Mouse (Mus musculus) heart, postnatal 0 days (tissue): ENCODE results near the gene Kir3dl1.
"Not testable (repeated sequence)": the region's sequence is repeated elsewhere in the genome, so short reads cannot be mapped to it uniquely, and the experiment has no call there.

Experiments
- CTCF ChIP-seq: IDR thresholded peaks from 2 replicates; pipeline ENCODE4 v1.5.1; 2016; ENCODE audit warnings: antibody characterized with exemption, control low read depth, low read depth
- EP300 ChIP-seq: IDR thresholded peaks from 2 replicates; pipeline ENCODE4 v1.6.1; 2016; ENCODE audit warnings: antibody characterized with exemption, low read depth

DNA sequence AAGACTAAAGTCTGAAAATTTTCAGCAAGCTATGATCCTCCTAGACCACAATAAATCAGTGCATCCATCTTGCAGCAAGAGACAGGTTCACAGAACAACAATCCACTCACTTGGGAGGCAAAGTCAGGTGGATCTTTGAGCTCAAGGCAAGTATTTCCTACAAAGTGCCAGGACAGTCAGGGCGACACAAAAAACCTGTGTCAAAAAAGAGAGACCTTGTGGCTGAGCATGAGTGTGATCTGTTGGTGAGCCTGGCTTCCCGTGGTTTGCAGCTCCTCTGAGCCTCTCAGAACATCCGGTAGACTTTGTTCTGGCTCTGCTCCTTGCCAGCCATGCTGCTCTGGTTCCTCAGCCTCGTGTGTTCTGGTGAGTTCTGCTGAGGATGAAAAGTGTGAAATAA, at the start of gene Kir3dl1:
- TF ChIP-seq EP300, CTCF: not testable (repeated sequence)
